ENCODE assay signal across 13 mouse cellular contexts in the genomic region with DNA sequence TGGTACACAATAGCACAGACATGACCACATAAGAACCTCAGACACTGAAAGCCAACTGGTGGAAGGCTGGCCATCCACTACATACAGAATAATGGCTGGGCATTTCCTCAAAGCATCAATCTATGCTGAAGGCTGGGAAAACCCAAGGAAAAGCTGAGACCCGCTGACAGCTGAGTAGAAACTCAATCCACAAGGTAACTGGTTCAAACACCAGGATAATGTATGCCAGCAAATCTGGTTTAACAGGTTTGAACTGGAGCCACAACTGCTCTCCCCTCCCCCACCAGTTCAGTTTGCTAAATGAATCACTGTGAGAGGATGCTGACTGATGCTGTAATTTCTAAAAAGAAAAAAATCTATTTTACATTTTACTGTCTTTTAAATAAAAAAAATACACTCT.
A peak's percentile ranks its signal among the peaks of the same experiment; 100 is the strongest.
DNase-seq lines count a peak whose midpoint lies in the region; ATAC-seq lines count a peak whose summit lies in the region.
"Had no signal": no experiment of that assay in that cellular context is flagged by ENCODE, and none has a peak within 500 bp of the region (broad histone marks: within the 10 kb centered on the region; RNA-seq: fewer than 3 reads in every experiment).

No protein-coding gene starts in this region.

- no peak overlapping the region for H3K4me2 ChIP-seq in forebrain, embryonic 14.5 days (ENCODE audit: low read length)
- H3K4me2 ChIP-seq in forebrain, embryonic 16.5 days (ENCODE audit: low read length): no peak overlapping the region
- H3K4me2 ChIP-seq in embryonic facial prominence, embryonic 14.5 days (ENCODE audit: low read depth, low read length): no peak overlapping the region
- no peak overlapping the region for H3K4me2 ChIP-seq in stomach, embryonic 16.5 days (ENCODE audit: low read depth, low read length)
- H3K4me2 ChIP-seq: hindbrain, embryonic 15.5 days; limb, embryonic 13.5 days had no signal

- H3K36me3 ChIP-seq in forebrain, embryonic 14.5 days (ENCODE audit: control insufficient read depth, insufficient read depth, low read length): no peaks in the 10 kb centered on the region
- no peaks in the 10 kb centered on the region for H3K36me3 ChIP-seq in forebrain, embryonic 16.5 days (ENCODE audit: control insufficient read depth, insufficient read depth)
- H3K36me3 ChIP-seq in embryonic facial prominence, embryonic 14.5 days (ENCODE audit: control insufficient read depth, insufficient read depth, low read length): no peaks in the 10 kb centered on the region
- H3K36me3 ChIP-seq in stomach, embryonic 16.5 days (ENCODE audit: control insufficient read depth, insufficient read depth, low read length): no peaks in the 10 kb centered on the region
- H3K36me3 ChIP-seq: limb, embryonic 13.5 days had no signal

- no peak overlapping the region for H3K27ac ChIP-seq in forebrain, embryonic 14.5 days (ENCODE audit: low read depth, low read length)
- no peak overlapping the region for H3K27ac ChIP-seq in forebrain, embryonic 16.5 days (ENCODE audit: low read length)
- H3K27ac ChIP-seq in embryonic facial prominence, embryonic 14.5 days (replicated peaks; ENCODE audit: low read depth, low read length): no peak overlapping the region
- H3K27ac ChIP-seq in stomach, embryonic 16.5 days (ENCODE audit: low read length): peak overlapping the region; percentile 70
- H3K27ac ChIP-seq: hindbrain, embryonic 15.5 days; limb, embryonic 13.5 days had no signal

- no peak overlapping the region for H3K9ac ChIP-seq in forebrain, embryonic 14.5 days (ENCODE audit: low read length)
- H3K9ac ChIP-seq in forebrain, embryonic 16.5 days (replicated peaks; ENCODE audit: low read depth, low read length): no peak overlapping the region
- H3K9ac ChIP-seq in embryonic facial prominence, embryonic 14.5 days (ENCODE audit: low read depth, low read length): no peak overlapping the region
- H3K9ac ChIP-seq in stomach, embryonic 16.5 days (ENCODE audit: low read length): no peak overlapping the region
- H3K9ac ChIP-seq: hindbrain, embryonic 15.5 days; limb, embryonic 13.5 days had no signal

- no peak for ATAC-seq in forebrain, embryonic 14.5 days
- ATAC-seq in forebrain, embryonic 16.5 days: no peak
- ATAC-seq in embryonic facial prominence, embryonic 14.5 days (ENCODE audit: low read depth): peak; percentile 56; the same call in 1 of the 2 replicates
- ATAC-seq in stomach, embryonic 16.5 days (ENCODE audit: insufficient read depth, low FRiP score): no peak

- DNase-seq in forebrain, embryonic 14.5 days (ENCODE audit: low spot score): peak; percentile 10
- peak; percentile 28 to 31 for DNase-seq in urinary bladder, adult 18-20 months (ENCODE audit: low spot score in 2 of 2)
- no peak for DNase-seq in urinary bladder, adult 2 months (ENCODE audit: low spot score)
- peak; percentile 81 for DNase-seq in embryonic facial prominence, embryonic 14.5 days (ENCODE audit: low spot score)
- no peak for DNase-seq in heart, adult 9 months (ENCODE audit: low spot score in 2 of 2)
- DNase-seq in spleen, postnatal 4 days (ENCODE audit: low spot score in 2 of 2): no peak
- DNase-seq: cerebellum, adult 11-12 months; heart, postnatal 14 days had no signal

- H3K4me3 ChIP-seq in forebrain, embryonic 14.5 days (ENCODE audit: low read depth, low read length): no peak overlapping the region
- H3K4me3 ChIP-seq in forebrain, embryonic 16.5 days (replicated peaks; ENCODE audit: low read length): no peak overlapping the region
- H3K4me3 ChIP-seq in embryonic facial prominence, embryonic 14.5 days (ENCODE audit: low read depth, low read length): no peak overlapping the region
- H3K4me3 ChIP-seq in stomach, embryonic 16.5 days (replicated peaks; ENCODE audit: low read length): no peak overlapping the region
- H3K4me3 ChIP-seq: hindbrain, embryonic 15.5 days; limb, embryonic 13.5 days had no signal

- H3K4me1 ChIP-seq in forebrain, embryonic 14.5 days (ENCODE audit: control insufficient read depth, insufficient read depth, low read length): no peaks in the 10 kb centered on the region
- H3K4me1 ChIP-seq in forebrain, embryonic 16.5 days (replicated peaks; ENCODE audit: control insufficient read depth, insufficient read depth, low read length): no peaks in the 10 kb centered on the region
- H3K4me1 ChIP-seq in embryonic facial prominence, embryonic 14.5 days (ENCODE audit: control insufficient read depth, insufficient read depth, low read length): peaks cover 8% of the 10 kb centered on the region; the same call in 1 of the 2 replicates
- H3K4me1 ChIP-seq in stomach, embryonic 16.5 days (ENCODE audit: control insufficient read depth, insufficient read depth, low read length): peaks cover 15% of the 10 kb centered on the region
- H3K4me1 ChIP-seq: hindbrain, embryonic 15.5 days had no signal

- no peaks in the 10 kb centered on the region for H3K27me3 ChIP-seq in forebrain, embryonic 14.5 days (replicated peaks; ENCODE audit: control insufficient read depth, insufficient read depth, low read length)
- no peaks in the 10 kb centered on the region for H3K27me3 ChIP-seq in forebrain, embryonic 16.5 days (replicated peaks; ENCODE audit: control insufficient read depth, insufficient read depth, low read length)
- H3K27me3 ChIP-seq in embryonic facial prominence, embryonic 14.5 days (replicated peaks; ENCODE audit: control insufficient read depth, insufficient read depth, low read length): no peaks in the 10 kb centered on the region
- no peaks in the 10 kb centered on the region for H3K27me3 ChIP-seq in stomach, embryonic 16.5 days (ENCODE audit: control insufficient read depth, insufficient read depth, low read length)
- H3K27me3 ChIP-seq: hindbrain, embryonic 15.5 days; limb, embryonic 13.5 days had no signal

- 47% methylated on average over 1 of the region's 1 CpGs for WGBS in forebrain, embryonic 14.5 days
- WGBS in forebrain, embryonic 16.5 days: 61% methylated on average over 1 of the region's 1 CpGs
- 49% methylated on average over 1 of the region's 1 CpGs for WGBS in embryonic facial prominence, embryonic 14.5 days
- WGBS in stomach, embryonic 16.5 days: 49% methylated on average over 1 of the region's 1 CpGs

- H3K9me3 ChIP-seq in forebrain, embryonic 14.5 days (replicated peaks; ENCODE audit: control insufficient read depth, low read length): no peaks in the 10 kb centered on the region
- no peaks in the 10 kb centered on the region for H3K9me3 ChIP-seq in forebrain, embryonic 16.5 days (ENCODE audit: control insufficient read depth, low read length)
- H3K9me3 ChIP-seq in embryonic facial prominence, embryonic 14.5 days (ENCODE audit: control insufficient read depth, low read length): no peaks in the 10 kb centered on the region
- no peaks in the 10 kb centered on the region for H3K9me3 ChIP-seq in stomach, embryonic 16.5 days (replicated peaks; ENCODE audit: control insufficient read depth, low read length)
- H3K9me3 ChIP-seq: G1E; hindbrain, embryonic 15.5 days; limb, embryonic 13.5 days had no signal

Comparison
In these comparisons a context has a peak if more than half of its experiments do, and no peak if none do; other contexts are left out.
1. DNase-seq: peak in forebrain, embryonic 14.5 days (single experiment), urinary bladder, adult 18-20 months (2 of 2) and embryonic facial prominence, embryonic 14.5 days (single experiment); none in urinary bladder, adult 2 months (single experiment), heart, adult 9 months (0 of 2) and spleen, postnatal 4 days (0 of 2).